Mouse (Mus musculus) lung, postnatal 0 days (tissue): ENCODE data around the gene Smox. TPM values are rescaled to one million over a fixed set of nuclear protein-coding genes. Genes with fewer than 3 reads are reported as not detected.

Source experiments
- ATAC-seq: fragments of 200-750 bp; cut with Nextera tagmentation; 2 replicates; pipeline ENCODE4 v1.8.0; 2017; ENCODE audit warnings: moderate library complexity
- DNase-seq: peaks from one replicate; pipeline ENCODE4 v3.0.0-alpha.2; 2016; ENCODE audit warnings: low spot score
- H3K27ac ChIP-seq: fragments of 300-500 bp; sonication (generic); 2 replicates; pipeline ENCODE4 v1.5.1; 2014; ENCODE audit warnings: antibody characterized with exemption, mild to moderate bottlenecking, low read length, mixed read lengths
- H3K27me3 ChIP-seq: fragments of 300-500 bp; sonication (generic); replicated peaks from 2 replicates; pipeline ENCODE4 v1.6.1; 2014; ENCODE audit warnings: low read length, mixed read lengths; ENCODE audit not compliant: insufficient read depth
- H3K36me3 ChIP-seq: fragments of 300-500 bp; sonication (generic); 2 replicates; pipeline ENCODE4 v1.6.1; 2014; ENCODE audit warnings: low read length, mixed read lengths; ENCODE audit not compliant: insufficient read depth
- H3K4me1 ChIP-seq: fragments of 300-500 bp; sonication (generic); 2 replicates; pipeline ENCODE4 v1.6.1; 2014; ENCODE audit warnings: antibody characterized with exemption, low read depth, low read length, mixed read lengths; ENCODE audit not compliant: insufficient read depth
- H3K4me2 ChIP-seq: fragments of 300-500 bp; sonication (generic); replicated peaks from 2 replicates; pipeline ENCODE4 v1.6.1; 2014; ENCODE audit warnings: low read depth, mild to moderate bottlenecking, low read length, moderate library complexity, mixed read lengths
- H3K4me3 ChIP-seq: fragments of 300-500 bp; sonication (generic); 2 replicates; pipeline ENCODE4 v1.5.1; 2014; ENCODE audit warnings: low read depth, low read length
- H3K9ac ChIP-seq: fragments of 300-500 bp; sonication (generic); replicated peaks from 2 replicates; pipeline ENCODE4 v1.6.1; 2014; ENCODE audit warnings: low read depth, mild to moderate bottlenecking
- H3K9me3 ChIP-seq: fragments of 300-500 bp; sonication (generic); 2 replicates; pipeline ENCODE4 v1.6.1; 2016; ENCODE audit warnings: low read length, mixed read lengths
- CTCF ChIP-seq: IDR thresholded peaks from 2 replicates; pipeline ENCODE4 v1.5.1; 2016; ENCODE audit warnings: antibody characterized with exemption, mild to moderate bottlenecking
- EP300 ChIP-seq: IDR thresholded peaks from 2 replicates; pipeline ENCODE4 v1.6.1; 2016; ENCODE audit warnings: antibody characterized with exemption, mild to moderate bottlenecking, control low read depth
- WGBS: fragments of 180-500 bp; shearing (Covaris S2); extraction: QIAGEN DNeasy Blood & Tissue Kit; methylation state at CpG from one replicate; pipeline ENCODE4 v1.1.7; 2014; 5-methylcytosine and 5-hydroxymethylcytosine counted together
- polyA plus RNA-seq: library from polyadenylated mRNA; unstranded; fragments of >200 nt; fragmentation: Nextera tagmentation; extraction: Ambion mirVana; gene quantifications from 2 replicates; pipeline ENCODE4 v1.2.1, GENCODE M21; 2015

The Smox gene
- 31.0 and 31.1 TPM in 2 replicates for polyA plus RNA-seq

- Histone ChIP-seq H3K27ac (peak within 1 kb of the TSS; percentile 87), H3K4me1 (peaks cover 5% of the 10 kb centered on the region; the same call in 1 of the 2 replicates), H3K4me2 (peak within 1 kb of the TSS; percentile 94), H3K9ac (peak within 1 kb of the TSS; percentile 71), H3K36me3 (no peaks in the 10 kb centered on the region), H3K27me3 (no peaks in the 10 kb centered on the region), H3K4me3 (peak within 1 kb of the TSS; percentile 83), H3K9me3 (no peaks in the 10 kb centered on the region)
- DNase-seq, result no peak
- ATAC-seq, result no peak
- no peak for TF ChIP-seq EP300
- TF ChIP-seq CTCF, result no peak
- 21% methylated on average over 7 of the region's 7 CpGs for WGBS
These were observed at the start of gene Smox for GRCm38 (mm10) chr2:131491196-131491595. Gene Smox, plus strand, starts transcription at chr2:131491496.

GRCm38 (mm10) chr2:131443084-131443890 lies 48.0 kb upstream of the Smox start:
- WGBS, result 68% methylated on average over 8 of the region's 8 CpGs
- DNase-seq, result no peak

GRCm38 (mm10) chr2:131443891-131444190 lies 47.5 kb upstream of the Smox start:
- Histone ChIP-seq H3K4me2 (no peak overlapping the region), H3K4me3 (no peak overlapping the region), H3K36me3 (no peaks in the 10 kb centered on the region), H3K27ac (no peak overlapping the region), H3K9ac (no peak overlapping the region), H3K27me3 (no peaks in the 10 kb centered on the region), H3K9me3 (no peaks in the 10 kb centered on the region), H3K4me1 (no peaks in the 10 kb centered on the region)
- 68% methylated on average over 1 of the region's 1 CpGs for WGBS
- ATAC-seq (no peak), DNase-seq (no peak)
- no peak for TF ChIP-seq CTCF
- TF ChIP-seq EP300, result no peak

More at GRCm38 (mm10) chr2:131443084-131443890, 48.0 kb upstream of the Smox start:
- no peak overlapping the region for H3K4me2 ChIP-seq
- H3K9me3 ChIP-seq, result no peaks in the 10 kb centered on the region
- no peak overlapping the region for H3K27ac ChIP-seq
- no peak for ATAC-seq
- H3K9ac ChIP-seq, result no peak overlapping the region
- no peaks in the 10 kb centered on the region for H3K27me3 ChIP-seq
- no peak overlapping the region for H3K4me3 ChIP-seq
- H3K36me3 ChIP-seq, result no peaks in the 10 kb centered on the region
- H3K4me1 ChIP-seq, result no peaks in the 10 kb centered on the region
- TF ChIP-seq CTCF (peak; percentile 25; the same call in 1 of the 2 replicates), EP300 (no peak)

- H3K9ac ChIP-seq, result no peak overlapping the region
- no peaks in the 10 kb centered on the region for H3K36me3 ChIP-seq
- no peak overlapping the region for H3K4me2 ChIP-seq
- no peaks in the 10 kb centered on the region for H3K9me3 ChIP-seq
- H3K4me1 ChIP-seq, result no peaks in the 10 kb centered on the region
- ATAC-seq (no peak), DNase-seq (no peak)
- H3K4me3 ChIP-seq, result no peak overlapping the region
- no peak overlapping the region for H3K27ac ChIP-seq
- no peaks in the 10 kb centered on the region for H3K27me3 ChIP-seq
- TF ChIP-seq CTCF (no peak), EP300 (no peak)
- WGBS, result 43% methylated on average over 2 of the region's 2 CpGs
These were observed 44.8 kb upstream of the Smox start for GRCm38 (mm10) chr2:131446416-131446982.

GRCm38 (mm10) chr2:131447566-131448330 lies 43.5 kb upstream of the Smox start:
- Histone ChIP-seq H3K36me3 (no peaks in the 10 kb centered on the region), H3K4me3 (no peak overlapping the region), H3K4me1 (no peaks in the 10 kb centered on the region), H3K9me3 (no peaks in the 10 kb centered on the region), H3K27me3 (no peaks in the 10 kb centered on the region), H3K27ac (no peak overlapping the region), H3K4me2 (no peak overlapping the region), H3K9ac (no peak overlapping the region)
- DNase-seq (no peak), ATAC-seq (no peak; the same call in 1 of the 2 replicates)
- TF ChIP-seq EP300, result no peak
- TF ChIP-seq CTCF, result no peak
- WGBS, result 70% methylated on average over 8 of the region's 8 CpGs

- Histone ChIP-seq H3K9ac (no peak overlapping the region), H3K4me2 (no peak overlapping the region), H3K9me3 (no peaks in the 10 kb centered on the region), H3K27ac (no peak overlapping the region), H3K27me3 (no peaks in the 10 kb centered on the region), H3K4me1 (no peaks in the 10 kb centered on the region), H3K4me3 (no peak overlapping the region), H3K36me3 (no peaks in the 10 kb centered on the region)
- DNase-seq, result no peak
- TF ChIP-seq EP300 (no peak), CTCF (no peak)
- ATAC-seq, result no peak
These were observed 42.9 kb upstream of the Smox start for GRCm38 (mm10) chr2:131448353-131448752.
